Mouse (Mus musculus) CH12.LX (cell line): ENCODE results near the gene Dpm2. TPM values are rescaled to one million over a fixed set of nuclear protein-coding genes. Genes with fewer than 3 reads are reported as not detected.

Experiments
- DNase-seq: peaks from one replicate; pipeline ENCODE4 v3.0.0-alpha.2; 2013; ENCODE audit errors: extremely low read depth
- H3K27ac ChIP-seq: 2 replicates; pipeline ENCODE4 v1.5.1; 2012; ENCODE audit warnings: low read depth, mild to moderate bottlenecking, control low read depth, moderate library complexity; ENCODE audit not compliant: insufficient read depth
- H3K27me3 ChIP-seq: replicated peaks from 2 replicates; pipeline ENCODE3; 2012; ENCODE audit warnings: inconsistent platforms
- H3K36me3 ChIP-seq, 2 experiments: replicated peaks in 1 of 2; 2 replicates each; pipeline versions ENCODE3 to v1.6.1; 2012; ENCODE audit warnings: inconsistent platforms in 1 of 2, low read length in 1 of 2, mild to moderate bottlenecking in 1 of 2, mixed read lengths in 1 of 2, moderate library complexity in 1 of 2; ENCODE audit not compliant: control insufficient read depth in 1 of 2, insufficient read depth in 1 of 2
- H3K4me1 ChIP-seq, 2 experiments: 2 replicates each; pipeline ENCODE4 v1.6.1; 2012; ENCODE audit warnings: inconsistent platforms in 1 of 2, moderate library complexity in 1 of 2; ENCODE audit not compliant: insufficient read depth in 2 of 2, control insufficient read depth in 1 of 2
- H3K4me2 ChIP-seq: 2 replicates; pipeline ENCODE4 v1.6.1; 2012; ENCODE audit warnings: low read depth, mild to moderate bottlenecking, control low read depth; ENCODE audit not compliant: poor library complexity, insufficient read depth, severe bottlenecking
- H3K4me3 ChIP-seq, 3 experiments: fragments of 150-350 bp in 1 of 3; sonication (generic) in 1 of 3; replicated peaks in 1 of 3; 2 replicates each; pipeline versions ENCODE3 to v1.5.1; 2011 to 2012; ENCODE audit warnings: low read depth in 2 of 3, low read length in 2 of 3, mild to moderate bottlenecking in 2 of 3, moderate library complexity in 2 of 3, control low read depth in 1 of 3, improper control_type of control experiment in 1 of 3, inconsistent platforms in 1 of 3, mixed read lengths in 1 of 3; ENCODE audit not compliant: poor library complexity in 1 of 3
- H3K79me2 ChIP-seq: replicated peaks from 2 replicates; pipeline ENCODE4 v1.6.1; 2012; ENCODE audit warnings: mild to moderate bottlenecking, moderate library complexity; ENCODE audit not compliant: control insufficient read depth, poor library complexity, insufficient read depth, severe bottlenecking; ENCODE audit errors: extremely low read depth
- H3K9ac ChIP-seq: 2 replicates; pipeline ENCODE4 v1.6.1; 2012; ENCODE audit warnings: low read depth, mild to moderate bottlenecking, control low read depth, moderate library complexity; ENCODE audit not compliant: insufficient read depth
- H3K9me3 ChIP-seq: replicated peaks from 2 replicates; pipeline ENCODE3; 2012; ENCODE audit warnings: low read length, inconsistent platforms, mixed read lengths
- BHLHE40 ChIP-seq: IDR thresholded peaks from 2 replicates; pipeline ENCODE4 v1.6.1; 2011; ENCODE audit warnings: mild to moderate bottlenecking, low read depth, low read length, improper control_type of control experiment
- CTCF ChIP-seq, 2 experiments: IDR thresholded peaks in 1 of 2; conservative IDR thresholded peaks in 1 of 2; 2 replicates each; pipeline ENCODE4 v1.5.1; 2011 to 2012; ENCODE audit warnings: low read depth in 2 of 2, low read length in 2 of 2, improper control_type of control experiment in 1 of 2, inconsistent platforms in 1 of 2, mild to moderate bottlenecking in 1 of 2, moderate library complexity in 1 of 2
- EP300 ChIP-seq: IDR thresholded peaks from 2 replicates; pipeline ENCODE4 v1.6.1; 2011; ENCODE audit warnings: low read length, improper control_type of control experiment
- ETS1 ChIP-seq: conservative IDR thresholded peaks from 2 replicates; pipeline ENCODE4 v1.6.1; 2012; ENCODE audit warnings: low read depth, mild to moderate bottlenecking, inconsistent platforms, low read length, improper control_type of control experiment, moderate library complexity
- HCFC1 ChIP-seq: IDR thresholded peaks from 2 replicates; pipeline ENCODE4 v1.6.1; 2012; ENCODE audit warnings: low read depth, mild to moderate bottlenecking, inconsistent platforms, low read length, improper control_type of control experiment
- IRF4 ChIP-seq: IDR thresholded peaks from 2 replicates; pipeline ENCODE4 v1.6.1; 2014; ENCODE audit warnings: low read depth, mild to moderate bottlenecking, inconsistent platforms, low read length, improper control_type of control experiment
- JUN ChIP-seq: IDR thresholded peaks from 2 replicates; pipeline ENCODE4 v1.6.1; 2011; ENCODE audit warnings: low read depth, mild to moderate bottlenecking, low read length, improper control_type of control experiment, moderate library complexity; ENCODE audit not compliant: insufficient read depth
- KAT2A ChIP-seq: IDR thresholded peaks from 2 replicates; pipeline ENCODE4 v1.6.1; 2012; ENCODE audit warnings: low read length, improper control_type of control experiment, inconsistent platforms; ENCODE audit not compliant: insufficient replicate concordance
- MAFK ChIP-seq: IDR thresholded peaks from 2 replicates; pipeline ENCODE4 v1.6.1; 2011; ENCODE audit warnings: low read length, improper control_type of control experiment; ENCODE audit not compliant: insufficient replicate concordance
- MAZ ChIP-seq: IDR thresholded peaks from 2 replicates; pipeline ENCODE4 v1.6.1; 2012; ENCODE audit warnings: low read depth, mild to moderate bottlenecking, inconsistent platforms, low read length, improper control_type of control experiment, moderate library complexity
- MEF2A ChIP-seq: IDR thresholded peaks from 2 replicates; pipeline ENCODE4 v1.6.1; 2014; ENCODE audit warnings: low read depth, mild to moderate bottlenecking, inconsistent platforms, low read length, improper control_type of control experiment, borderline replicate concordance
- MXI1 ChIP-seq: IDR thresholded peaks from 2 replicates; pipeline ENCODE4 v1.6.1; 2011; ENCODE audit warnings: mild to moderate bottlenecking, low read depth, low read length, improper control_type of control experiment
- PAX5 ChIP-seq: IDR thresholded peaks from 2 replicates; pipeline ENCODE4 v1.6.1; 2012; ENCODE audit warnings: low read length, inconsistent platforms, mixed read lengths
- POLR2AphosphoS2 ChIP-seq: IDR thresholded peaks from 2 replicates; pipeline ENCODE4 v1.6.1; 2011; ENCODE audit warnings: low read depth, low read length, improper control_type of control experiment
- RAD21 ChIP-seq: IDR thresholded peaks from 2 replicates; pipeline ENCODE4 v1.6.1; 2011; ENCODE audit warnings: low read depth, mild to moderate bottlenecking, low read length, improper control_type of control experiment, moderate library complexity
- SMC3 ChIP-seq: IDR thresholded peaks from 2 replicates; pipeline ENCODE4 v1.6.1; 2011; ENCODE audit warnings: low read depth, low read length, improper control_type of control experiment
- UBTF ChIP-seq: IDR thresholded peaks from 2 replicates; pipeline ENCODE4 v1.6.1; 2012; ENCODE audit warnings: low read depth, mild to moderate bottlenecking, inconsistent platforms, low read length, improper control_type of control experiment, moderate library complexity
- ZKSCAN1 ChIP-seq: IDR thresholded peaks from 2 replicates; pipeline ENCODE4 v1.6.1; 2012; ENCODE audit warnings: low read depth, inconsistent platforms, low read length, improper control_type of control experiment, borderline replicate concordance
- dilution Hi-C: fragments of 300-500 bp; cut with MboI; formaldehyde crosslinking; loops from 2 replicates; pipeline ENCODE4 v1.14.3; 2020; ENCODE audit warnings: low sequenced_read_pairs; ENCODE audit not compliant: extremely low pct_unique_long_range_greater_than_20kb, extremely low pct_ligation_motif_present
- in situ Hi-C: fragments of 300-500 bp; cut with MboI; formaldehyde crosslinking; loops from 3 replicates; pipeline ENCODE4 v1.14.3; 2019; ENCODE audit warnings: low sequenced_read_pairs, low pct_ligation_motif_present, low pct_unique_long_range_greater_than_20kb, mixed read lengths
- polyA plus RNA-seq: library from polyadenylated mRNA; unstranded; fragments of >175 nt; gene quantifications from 2 replicates; pipeline ENCODE4 v1.2.1, GENCODE M21; 2012; ENCODE audit warnings: low read depth; ENCODE audit not compliant: insufficient read length
- total RNA-seq, 2 experiments: library from RNA; depleted of rRNA; stranded (reverse); fragments of 300-350 nt in 1 of 2; fragments of >200 nt in 1 of 2; gene quantifications; 2 replicates each; pipeline ENCODE4 v1.2.3; 2012 to 2014

Dpm2 gene
- total and polyA plus RNA-seq, 3 experiments: 30.9 to 63.6 (median 33.8) TPM

DNA sequence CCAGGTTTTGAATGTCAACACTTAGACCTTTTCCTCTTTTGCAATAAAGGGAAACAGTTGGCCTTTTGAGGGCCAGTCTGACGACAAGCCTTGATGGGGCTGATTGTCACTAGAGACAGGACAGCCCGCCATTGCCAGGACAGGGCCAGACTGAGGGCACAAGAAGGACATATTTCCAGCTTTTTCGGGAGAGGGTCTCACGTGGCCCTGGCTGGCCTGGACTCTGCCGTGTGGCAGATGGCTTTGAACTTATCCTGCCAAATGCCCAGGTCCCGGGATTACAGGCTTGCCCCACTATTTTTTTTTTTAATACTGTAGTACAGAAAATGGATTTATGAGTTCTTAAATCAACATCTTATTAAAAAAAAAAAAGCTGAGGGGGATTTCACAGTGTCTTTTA, 20.6 kb downstream of the Dpm2 start:
- TF ChIP-seq JUN (no peak), HCFC1 (no peak), ZKSCAN1 (no peak), MAZ (no peak), MAFK (no peak), ETS1 (no peak), KAT2A (no peak), MXI1 (no peak), BHLHE40 (no peak), EP300 (no peak), SMC3 (no peak), CTCF (conservative IDR thresholded peaks at IDR 0.05 in 1 of 2, IDR thresholded peaks at IDR 0.05 in 1 of 2; ENCODE audit: low read depth in 2 of 2, low read length in 2 of 2) (no peak), UBTF (no peak), MEF2A (no peak), POLR2AphosphoS2 (no peak), RAD21 (no peak), IRF4 (no peak)
- TF ChIP-seq, all 38 proteins: peak for 0
- Histone ChIP-seq H3K4me3 (no peak overlapping the region), H3K36me3 (peaks cover 44 to 70% of the 10 kb centered on the region in 2 experiments), H3K4me2 (no peak overlapping the region), H3K27me3 (no peaks in the 10 kb centered on the region), H3K9me3 (no peaks in the 10 kb centered on the region), H3K9ac (no peak overlapping the region), H3K4me1 (peaks cover 13 to 25% of the 10 kb centered on the region in 2 experiments), H3K79me2 (peaks cover 34% of the 10 kb centered on the region), H3K27ac (no peak overlapping the region)
- no peak for DNase-seq
- in situ Hi-C loops (no loop called here), dilution Hi-C loops (no loop called here)

DNA sequence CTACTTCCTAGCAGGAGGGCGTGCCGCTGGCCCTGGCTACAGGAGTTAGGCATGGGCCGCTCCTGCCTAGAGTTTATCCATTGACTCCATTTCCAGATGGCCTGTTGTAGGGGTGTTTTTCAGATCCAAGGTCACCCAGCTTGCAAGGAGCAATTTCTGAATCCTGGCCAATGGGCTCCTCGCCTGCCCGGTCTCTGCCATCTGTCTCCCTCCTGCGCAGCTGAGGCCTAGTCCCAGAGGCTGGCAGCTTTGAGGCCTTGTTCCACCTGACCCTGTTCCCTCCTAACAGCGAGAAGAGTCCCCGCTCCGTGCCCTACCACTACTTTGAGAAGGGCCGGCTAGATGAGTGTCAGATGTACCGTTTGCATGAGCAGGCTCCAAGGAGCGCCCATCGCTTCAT, 26.1 kb downstream of the Dpm2 start:
- TF ChIP-seq ETS1 (no peak), PAX5 (no peak)
- in situ Hi-C loops: no loop called here
- peaks cover 53 to 89% of the 10 kb centered on the region in 2 experiments for H3K36me3 ChIP-seq

More for the DNA sequence above, 26.1 kb downstream of the Dpm2 start:
- Histone ChIP-seq H3K4me3 (no peak overlapping the region), H3K9me3 (no peaks in the 10 kb centered on the region), H3K79me2 (no peaks in the 10 kb centered on the region), H3K4me1 (peaks cover 0 to 10% of the 10 kb centered on the region in 2 experiments; a peak in 2 of 4 replicates), H3K4me2 (no peak overlapping the region), H3K27me3 (no peaks in the 10 kb centered on the region), H3K27ac (no peak overlapping the region), H3K9ac (no peak overlapping the region)
- DNase-seq: no peak
- dilution Hi-C loops: no loop called here
